Mouse (Mus musculus) mouse trophoblast stem cell (cell line): ENCODE results near the gene Ispd.

Experiments
- in situ Hi-C, 2 experiments: fragments of 300-500 bp; cut with MseI, MboI; formaldehyde crosslinking; loops; 2 replicates in 1 of 2; 3 replicates in 1 of 2; pipeline ENCODE4 v1.15.1; 2025

Gene Ispd

DNA sequence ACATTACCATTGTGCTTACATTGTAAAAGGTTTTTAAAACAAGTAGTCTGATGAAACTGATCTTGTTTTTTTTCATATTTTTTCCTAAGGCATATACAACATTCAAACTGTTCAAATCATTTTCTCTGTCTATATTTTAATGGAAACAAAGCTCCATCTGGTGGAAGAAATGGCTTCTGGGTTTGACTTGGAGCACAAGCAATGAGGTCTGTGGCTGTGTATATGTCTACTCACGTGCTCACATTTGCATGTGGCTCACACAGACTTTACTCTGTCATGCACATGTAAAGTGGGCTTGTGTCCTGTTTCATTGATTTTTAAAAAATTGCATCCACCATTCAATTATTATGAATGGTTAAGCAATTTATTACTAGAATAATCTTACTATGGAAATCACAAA lies 323.1 kb downstream of the Ispd start:
- in situ Hi-C loops: loop anchor here in 1 of 2 experiments (25.0 kb wide), 1 partner anchor 733 kb away; no protein-coding TSS in a partner anchor

DNA sequence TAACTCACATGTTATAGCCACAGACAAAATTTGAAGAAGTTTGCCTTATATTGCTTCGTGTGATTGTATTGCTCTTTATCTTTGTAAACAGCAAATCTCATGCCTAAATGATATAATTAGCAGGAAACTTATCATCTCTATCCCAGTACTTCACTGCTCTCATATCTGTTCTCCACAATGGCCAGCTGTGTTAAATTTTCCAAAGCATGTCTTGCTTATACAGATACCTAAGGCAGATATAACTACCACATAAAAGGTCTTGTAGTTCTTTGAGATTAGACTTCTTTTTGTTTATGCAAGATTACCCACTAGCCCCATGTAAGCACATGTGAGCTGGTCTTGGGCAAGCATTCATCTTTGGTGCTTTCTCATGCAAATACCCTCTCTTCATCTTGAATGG lies 327.6 kb downstream of the Ispd start:
- in situ Hi-C loops: loop anchor here in 1 of 2 experiments (25.0 kb wide), 1 partner anchor 728 kb away; no protein-coding TSS in a partner anchor

GRCm38 (mm10) chr12:36713866-36714662 lies 332.8 kb downstream of the Ispd start:
- in situ Hi-C loops: loop anchor here (10.0 to 25.0 kb wide), 2 partner anchors 723 to 731 kb away; no protein-coding TSS in a partner anchor

DNA sequence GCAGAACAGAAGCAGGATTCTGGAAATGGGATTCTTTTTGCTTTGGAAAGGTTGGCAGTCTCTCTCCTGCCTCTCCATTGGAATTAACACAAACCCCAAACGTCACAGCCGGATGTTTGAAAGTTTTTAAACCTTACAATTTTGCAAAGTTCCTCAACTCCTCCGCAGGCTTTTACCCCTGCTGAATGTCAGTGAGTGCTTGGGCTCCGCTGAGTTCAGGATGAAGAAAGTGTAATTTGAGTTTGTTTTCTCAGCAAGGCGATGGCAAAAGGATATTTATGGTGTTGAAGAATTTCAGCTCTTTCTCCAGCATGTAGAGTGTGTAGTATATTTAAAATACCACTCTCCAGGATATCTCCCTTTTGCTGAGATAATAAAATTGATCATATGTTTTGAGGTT lies 336.3 kb downstream of the Ispd start:
- in situ Hi-C loops: loop anchor here (10.0 to 25.0 kb wide), 2 partner anchors 720 to 727 kb away; no protein-coding TSS in a partner anchor

DNA sequence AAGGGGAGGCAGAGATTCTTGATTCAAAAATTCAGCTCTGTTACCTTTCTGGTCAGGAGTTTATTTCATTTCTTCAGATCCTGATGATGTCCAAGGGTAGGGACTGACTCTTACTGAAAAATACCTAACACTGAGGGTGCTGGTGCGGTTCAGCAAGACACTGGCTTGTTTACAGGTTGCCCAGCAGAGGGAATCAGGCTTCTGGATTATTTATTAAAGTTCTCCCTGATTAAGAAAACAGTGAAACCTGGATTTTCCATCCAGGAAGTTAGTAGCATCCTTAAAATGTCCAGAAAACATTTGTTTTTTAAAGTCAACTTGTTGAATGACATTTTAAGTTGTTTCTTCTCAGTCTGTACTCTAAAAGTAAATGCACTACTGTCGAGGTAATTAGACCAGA lies 337.2 kb downstream of the Ispd start:
- in situ Hi-C loops: loop anchor here (10.0 to 25.0 kb wide), 2 partner anchors 719 to 726 kb away; no protein-coding TSS in a partner anchor

DNA sequence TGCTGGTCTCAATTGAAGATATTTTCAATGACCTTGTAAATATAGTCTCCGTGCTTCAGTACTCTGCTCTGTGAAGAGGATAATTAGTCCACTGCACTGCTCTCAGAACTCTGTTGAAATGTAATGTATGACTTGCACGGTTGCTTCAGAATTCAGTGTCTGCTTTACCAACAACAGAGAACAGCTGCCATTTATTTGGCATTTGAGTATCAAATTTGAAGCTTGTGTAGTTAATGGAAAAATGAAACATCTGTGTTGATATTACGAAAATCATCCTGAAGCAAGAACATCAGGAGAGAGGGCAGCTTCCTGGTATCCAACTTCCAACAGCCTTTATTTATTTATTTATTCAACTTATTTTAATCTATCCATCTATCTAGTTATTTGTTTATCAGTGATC lies 337.8 kb downstream of the Ispd start:
- in situ Hi-C loops: loop anchor here (10.0 to 25.0 kb wide), 2 partner anchors 718 to 726 kb away; no protein-coding TSS in a partner anchor

- in situ Hi-C loops: loop anchor here in 1 of 2 experiments (25.0 kb wide), 1 partner anchor 717 kb away; no protein-coding TSS in a partner anchor
Observed at GRCm38 (mm10) chr12:36720779-36721178, 339.5 kb downstream of the Ispd start.

- in situ Hi-C loops: loop anchor here in 1 of 2 experiments (25.0 kb wide), 1 partner anchor 716 kb away; no protein-coding TSS in a partner anchor
Observed at GRCm38 (mm10) chr12:36721223-36721622, 340.0 kb downstream of the Ispd start.

GRCm38 (mm10) chr12:36722754-36723153 lies 341.5 kb downstream of the Ispd start:
- in situ Hi-C loops: loop anchor here in 1 of 2 experiments (25.0 kb wide), 1 partner anchor 715 kb away; no protein-coding TSS in a partner anchor

- in situ Hi-C loops: loop anchor here in 1 of 2 experiments (25.0 kb wide), 1 partner anchor 714 kb away; no protein-coding TSS in a partner anchor
Observed at GRCm38 (mm10) chr12:36723302-36723701, 342.1 kb downstream of the Ispd start.

DNA sequence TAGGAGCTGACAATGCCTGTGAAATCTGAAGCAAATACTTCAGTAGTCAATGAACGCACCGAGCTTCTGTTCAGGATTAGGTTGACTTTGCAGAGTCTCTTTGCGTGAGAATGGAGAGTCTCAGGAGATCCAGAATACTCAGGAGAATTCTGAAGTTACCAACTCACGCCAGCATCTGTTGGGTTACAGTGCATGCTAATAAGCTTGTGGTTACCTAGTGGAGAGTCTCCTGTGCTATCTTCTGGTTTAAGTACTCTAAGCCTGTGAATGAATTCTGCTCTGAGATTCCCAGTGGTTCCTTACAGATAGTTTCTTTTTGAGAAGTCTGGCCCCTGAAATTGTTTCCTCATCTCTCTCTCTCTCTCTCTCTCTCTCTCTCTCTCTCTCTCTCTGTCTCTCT lies 343.0 kb downstream of the Ispd start:
- in situ Hi-C loops: loop anchor here in 1 of 2 experiments (25.0 kb wide), 1 partner anchor 713 kb away; no protein-coding TSS in a partner anchor

DNA sequence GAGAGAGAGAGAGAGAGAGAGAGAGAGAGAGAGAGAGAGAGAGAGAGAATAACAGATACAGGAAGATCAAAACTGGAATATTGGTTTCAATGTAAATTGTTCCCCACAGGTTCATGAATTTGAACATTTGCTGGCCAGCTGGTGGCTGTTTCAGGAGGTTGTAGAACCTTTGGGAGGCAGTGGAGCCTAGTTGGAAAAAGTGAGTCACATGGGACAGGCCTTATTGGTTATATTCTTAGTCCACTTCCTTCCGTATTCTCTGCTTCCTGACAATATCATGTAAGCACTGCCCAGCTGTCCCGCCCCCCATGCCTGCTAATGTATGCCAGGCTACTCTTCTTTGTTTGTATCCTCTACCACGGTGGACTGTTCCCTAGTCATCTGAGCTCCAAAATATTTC lies 344.0 kb downstream of the Ispd start:
- in situ Hi-C loops: no loop called here

GRCm38 (mm10) chr12:36726026-36726425 lies 344.8 kb downstream of the Ispd start:
- in situ Hi-C loops: no loop called here

DNA sequence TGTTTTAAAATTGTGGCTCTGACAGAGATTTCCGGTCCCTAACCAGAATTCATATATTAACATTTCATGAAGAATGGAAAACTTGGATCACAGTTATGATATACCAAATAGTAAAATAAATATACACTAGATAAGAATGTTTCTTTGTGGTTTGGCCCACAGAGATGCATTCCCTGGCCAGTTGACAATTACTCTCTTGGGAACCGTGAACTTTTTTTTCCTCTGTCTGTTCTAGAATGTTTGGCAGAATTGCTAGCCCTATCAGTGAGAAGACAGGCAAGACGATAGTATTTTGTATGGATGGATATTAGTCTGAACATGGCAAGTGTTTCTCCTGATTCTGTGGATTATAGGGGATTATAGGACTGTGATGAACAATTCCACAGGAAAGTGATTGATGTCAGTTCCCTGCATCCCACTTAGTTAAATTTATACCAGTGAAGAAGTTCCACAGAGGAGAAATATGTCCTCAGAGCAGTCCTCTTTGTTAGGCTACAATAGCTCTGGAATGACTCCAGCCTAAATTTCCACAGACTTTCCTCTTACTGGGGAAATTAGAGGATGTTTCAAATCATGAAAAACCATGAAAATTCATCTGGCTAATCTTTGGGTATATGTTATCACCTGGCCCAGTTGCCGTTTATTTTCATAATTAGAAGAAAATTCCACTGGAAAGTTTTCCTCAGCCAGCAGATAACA lies 352.6 kb downstream of the Ispd start:
- in situ Hi-C loops: no loop called here
